9 mouse cellular contexts compared by ENCODE assay signal in the genomic region with DNA sequence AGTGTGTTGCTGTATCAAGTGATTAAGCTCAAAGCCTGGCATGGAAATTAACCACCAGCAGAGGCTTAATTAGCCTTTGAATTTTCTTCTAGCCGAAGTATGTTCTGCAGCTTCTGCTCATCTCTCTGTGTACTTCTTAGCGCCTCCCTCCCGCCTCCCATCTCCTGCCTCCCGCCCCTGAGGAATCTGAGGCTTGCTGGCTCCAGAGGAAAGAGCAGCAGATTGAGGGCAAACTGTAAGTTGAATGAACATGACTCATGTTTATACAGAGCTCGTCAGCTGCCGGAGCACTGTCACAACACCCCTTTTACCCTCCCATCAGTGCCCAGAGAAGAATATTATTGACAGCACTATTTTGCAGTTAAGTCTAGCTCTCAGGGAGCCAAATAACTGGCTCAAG. TPM values are rescaled to one million over a fixed set of nuclear protein-coding genes. Genes with fewer than 3 reads are reported as not detected.
DNase-seq lines count a peak whose midpoint lies in the region.
"Had no signal": no experiment of that assay in that cellular context is flagged by ENCODE, and none has a peak within 500 bp of the region (broad histone marks: within the 10 kb centered on the region; RNA-seq: fewer than 3 reads in every experiment).

No protein-coding gene starts in this region.

- intact Hi-C loops in left cerebral cortex, postnatal 25 days (cut with DNase I) = no loop called here
- intact Hi-C loops in left cerebral cortex, postnatal 10 days (cut with DNase I) = no loop called here

- DNase-seq in embryo, embryonic 11 days = peak; percentile 17
- no peak for DNase-seq in embryo, embryonic 9.5 days (ENCODE audit: extremely low spot score)
- peak; percentile 34 to 73 for DNase-seq in left cerebral cortex, postnatal 25 days (ENCODE audit: low spot score in 2 of 2)
- DNase-seq in left cerebral cortex, postnatal 10 days (ENCODE audit: extremely low spot score in 1 of 2, low spot score in 2 of 2) = no peak
- DNase-seq in MN1 (ENCODE audit: low spot score) = peak; percentile 14
- DNase-seq in layer of hippocampus, adult 9-11 months = peak; percentile 61
- no peak for DNase-seq in T-cell, adult 2 months (ENCODE audit: low spot score)
- no peak for DNase-seq in spleen, adult 18-20 months
- DNase-seq: thymus, adult 18-20 months had no signal

RNA-seq across cellular contexts. Expression of a gene that starts 27.0 kb away (rescaled TPM):
- total RNA-seq in left cerebral cortex, postnatal 25 days (2021) = 10 to 100 TPM; 90.0 to 96.0 TPM
- 100 to 1,000 TPM; 152 to 156 TPM for total RNA-seq in left cerebral cortex, postnatal 10 days (2021)

RNA-seq across cellular contexts. Expression of a gene that starts 57.4 kb away (rescaled TPM):
- not detected for total RNA-seq in left cerebral cortex, postnatal 25 days (2021)
- total RNA-seq in left cerebral cortex, postnatal 10 days (2021) = under 1 TPM; 0.28 to 0.56 TPM

RNA-seq across cellular contexts. Expression of a gene that starts 58.3 kb away (rescaled TPM):
- total RNA-seq in left cerebral cortex, postnatal 25 days (2021) = 10 to 100 TPM; 15.4 to 18.7 TPM
- 10 to 100 TPM; 17.3 to 17.5 TPM for total RNA-seq in left cerebral cortex, postnatal 10 days (2021)

Comparison
In these comparisons a context has a peak if more than half of its experiments do, and no peak if none do; other contexts are left out.
1. DNase-seq: peak in embryo, embryonic 11 days (single experiment), left cerebral cortex, postnatal 25 days (2 of 2), MN1 (single experiment) and layer of hippocampus, adult 9-11 months (single experiment); none in embryo, embryonic 9.5 days (single experiment), left cerebral cortex, postnatal 10 days (0 of 2), T-cell, adult 2 months (single experiment) and spleen, adult 18-20 months (0 of 2).